In the genomic region with DNA sequence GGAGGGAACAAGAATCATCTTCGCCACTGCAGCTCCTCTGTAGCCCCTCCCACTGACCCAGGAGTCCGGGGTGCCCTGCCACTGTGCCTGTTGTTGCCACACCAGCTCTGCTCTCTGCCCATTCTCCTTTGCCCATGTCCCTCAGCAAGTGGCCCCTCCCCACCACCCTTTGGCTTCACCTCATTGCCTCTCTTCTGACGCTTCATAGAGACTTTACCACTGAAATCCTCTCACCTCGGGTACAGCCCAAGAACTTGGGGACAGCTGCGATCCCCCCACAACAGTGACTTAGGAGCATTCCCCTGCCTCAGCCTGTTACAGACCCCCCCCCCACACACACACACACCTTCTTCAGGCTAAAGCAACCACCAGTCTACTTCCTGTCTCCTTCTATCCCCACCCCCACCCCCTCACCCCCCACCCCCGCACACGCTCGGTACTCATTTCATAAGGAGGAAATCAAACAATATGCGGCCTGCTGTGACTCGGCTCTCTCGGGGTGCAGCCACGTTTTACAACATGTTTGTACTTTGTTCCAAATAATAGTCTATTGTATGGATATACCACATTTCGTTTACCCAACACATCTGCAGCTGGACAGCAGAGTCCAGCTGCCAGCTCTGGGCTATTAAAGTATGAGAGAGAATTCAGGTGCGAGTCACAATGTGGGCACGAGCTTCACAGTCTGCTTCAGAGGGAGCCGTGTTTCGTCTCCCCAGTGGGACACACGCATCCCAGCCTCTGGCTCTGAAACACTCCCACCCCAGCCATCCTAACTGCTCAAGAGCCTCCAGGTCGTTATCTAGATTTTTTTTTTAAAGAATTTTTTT, we compare ENCODE assay signal across 12 mouse cellular contexts. TPM values are rescaled to one million over a fixed set of nuclear protein-coding genes. Genes with fewer than 3 reads are reported as not detected.
DNase-seq lines count a peak whose midpoint lies in the region; ATAC-seq lines count a peak whose summit lies in the region.
"Had no signal": no experiment of that assay in that cellular context is flagged by ENCODE, and none has a peak within 500 bp of the region (broad histone marks: within the 10 kb centered on the region; RNA-seq: fewer than 3 reads in every experiment).

No protein-coding gene starts in this region.

- 0 out of 2 replicates have a peak overlapping the region, but pooled peaks have one; percentile 1 for H3K9ac ChIP-seq in kidney, embryonic 14.5 days (ENCODE audit: low read depth, low read length)
- H3K9ac ChIP-seq in intestine, embryonic 14.5 days (ENCODE audit: low read length), result no peak overlapping the region

- peaks cover 68% of the 10 kb centered on the region for H3K4me1 ChIP-seq in kidney, embryonic 14.5 days (ENCODE audit: control insufficient read depth, insufficient read depth, low read length)
- H3K4me1 ChIP-seq in intestine, embryonic 14.5 days (replicated peaks; ENCODE audit: control insufficient read depth, insufficient read depth, low read length), result peaks cover 77% of the 10 kb centered on the region

- H3K27ac ChIP-seq in kidney, embryonic 14.5 days (ENCODE audit: low read depth, low read length), result peak overlapping the region; percentile 89; the same call in 1 of the 2 replicates
- peak overlapping the region; percentile 80 for H3K27ac ChIP-seq in intestine, embryonic 14.5 days (ENCODE audit: low read depth)

- no peaks in the 10 kb centered on the region for H3K36me3 ChIP-seq in kidney, embryonic 14.5 days (ENCODE audit: control insufficient read depth, insufficient read depth, low read length)
- no peaks in the 10 kb centered on the region for H3K36me3 ChIP-seq in intestine, embryonic 14.5 days (ENCODE audit: control insufficient read depth, insufficient read depth, low read length)

- peak overlapping the region; percentile 8 for H3K4me2 ChIP-seq in kidney, embryonic 14.5 days (replicated peaks; ENCODE audit: low read depth, low read length)
- H3K4me2 ChIP-seq in intestine, embryonic 14.5 days (ENCODE audit: low read length), result no peak overlapping the region; the same call in 1 of the 2 replicates

- no peak for DNase-seq in kidney, adult 11 months
- DNase-seq in intestine, embryonic 14.5 days (ENCODE audit: low spot score), result peak; percentile 64
- peak; percentile 27 to 71 for DNase-seq in spleen, postnatal 4 days (ENCODE audit: low spot score in 2 of 2)
- DNase-seq in gastrocnemius, adult 18-20 months (ENCODE audit: low spot score), result no peak
- no peak for DNase-seq in frontal cortex, postnatal 36 days (ENCODE audit: low spot score in 2 of 2)
- DNase-seq in gastrocnemius, postnatal 14 days, result no peak
- DNase-seq: layer of hippocampus, adult 9-11 months had no signal

- no peaks in the 10 kb centered on the region for H3K9me3 ChIP-seq in kidney, embryonic 14.5 days (ENCODE audit: control insufficient read depth, low read length)
- no peaks in the 10 kb centered on the region for H3K9me3 ChIP-seq in intestine, embryonic 14.5 days (ENCODE audit: control insufficient read depth, low read length)
- H3K9me3 ChIP-seq: megakaryocyte, embryonic 14.5 days had no signal

- no peak for ATAC-seq in kidney, embryonic 14.5 days (ENCODE audit: low FRiP score, low TSS enrichment)
- ATAC-seq in CD4-positive, CD25-positive, alpha-beta regulatory T cell, adult 4 months, result peak; percentile 48
- ATAC-seq in intestine, embryonic 14.5 days (replicated peaks; ENCODE audit: low FRiP score, low TSS enrichment, low read depth), result no peak
- ATAC-seq: forebrain, embryonic 16.5 days; Patski had no signal

- no peaks in the 10 kb centered on the region for H3K27me3 ChIP-seq in kidney, embryonic 14.5 days (ENCODE audit: control insufficient read depth, insufficient read depth, low read length)
- no peaks in the 10 kb centered on the region for H3K27me3 ChIP-seq in intestine, embryonic 14.5 days (replicated peaks; ENCODE audit: control insufficient read depth, insufficient read depth, low read length)
- H3K27me3 ChIP-seq: Patski had no signal

- 37% methylated on average over 19 of the region's 19 CpGs for WGBS in kidney, embryonic 14.5 days
- 28% methylated on average over 19 of the region's 19 CpGs for WGBS in intestine, embryonic 14.5 days

- H3K4me3 ChIP-seq in kidney, embryonic 14.5 days (ENCODE audit: low read length), result no peak overlapping the region
- H3K4me3 ChIP-seq in intestine, embryonic 14.5 days (ENCODE audit: low read depth, low read length), result no peak overlapping the region
- H3K4me3 ChIP-seq: megakaryocyte, embryonic 14.5 days had no signal

- intact Hi-C loops in gastrocnemius, postnatal 14 days (cut with DNase I; ENCODE audit: low total_unique reads), result no loop called here

RNA-seq across cellular contexts. Expression of gene Sorcs2, which starts 23.5 kb away (rescaled TPM):
- 7.1 and 10.3 TPM in 2 replicates for polyA plus RNA-seq in kidney, embryonic 14.5 days (2014; fragmentation: Nextera tagmentation; extraction: Ambion mirVana)
- 1 to 10 TPM; 4.5 to 4.7 TPM for polyA plus RNA-seq in CD4-positive, CD25-positive, alpha-beta regulatory T cell, adult 4 months (2017; shearing (Covaris generic))
- 12.8 and 14.4 TPM in 2 replicates for polyA plus RNA-seq in intestine, embryonic 14.5 days (2014; fragmentation: Nextera tagmentation; extraction: Ambion mirVana)
- 1 to 10 TPM; 1.8 TPM for total RNA-seq in gastrocnemius, adult 18-20 months (2021)
- 1 to 10 TPM; 8.3 to 8.7 TPM for total RNA-seq in gastrocnemius, postnatal 14 days (2021)

Comparison
In these comparisons a context has a peak if more than half of its experiments do, and no peak if none do; other contexts are left out.
1. DNase-seq: peak in intestine, embryonic 14.5 days (single experiment) and spleen, postnatal 4 days (2 of 2); none in kidney, adult 11 months (single experiment), gastrocnemius, adult 18-20 months (single experiment), frontal cortex, postnatal 36 days (0 of 2) and gastrocnemius, postnatal 14 days (single experiment).